Mouse (Mus musculus): ENCODE data around the gene Kpna7. TPM values are rescaled to one million over a fixed set of nuclear protein-coding genes. Genes with fewer than 3 reads are reported as not detected.

Gene Kpna7
- polyA plus RNA-seq, 2 experiments, result not detected

DNA sequence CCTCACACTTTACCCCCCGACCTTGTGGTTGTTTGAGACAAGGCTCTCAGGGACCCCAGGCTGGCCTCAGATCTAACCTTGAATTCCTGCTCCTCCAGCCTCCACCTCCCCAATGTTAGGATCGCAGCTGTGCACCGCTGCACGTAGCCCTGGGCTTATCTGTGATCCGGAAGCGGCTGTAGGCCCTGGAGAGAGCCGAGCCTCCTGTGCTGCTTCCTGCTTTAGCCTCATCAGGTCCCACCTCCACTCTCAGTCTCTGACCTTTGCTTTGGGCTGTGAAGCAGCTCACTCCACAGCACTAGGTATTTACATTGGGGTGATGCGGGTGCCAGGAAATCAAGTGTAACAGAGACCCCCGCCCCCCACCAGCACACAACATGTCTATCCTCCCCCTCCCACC, 79.3 kb downstream of the Kpna7 start:
- WGBS, result 84% methylated on average over 9 of the region's 9 CpGs
- Histone ChIP-seq H3K36me3 (ENCODE audit: control insufficient read depth, insufficient read depth, low read length) (no peaks in the 10 kb centered on the region), H3K27me3 (ENCODE audit: control insufficient read depth, insufficient read depth, low read length) (no peaks in the 10 kb centered on the region), H3K27ac (replicated peaks; ENCODE audit: low read depth, low read length) (no peak overlapping the region), H3K9ac (ENCODE audit: low read depth, low read length, severe bottlenecking) (no peak overlapping the region), H3K9me3 (ENCODE audit: control insufficient read depth, low read length) (no peaks in the 10 kb centered on the region), H3K4me3 (replicated peaks; ENCODE audit: low read length) (no peak overlapping the region), H3K4me1 (ENCODE audit: control insufficient read depth, insufficient read depth, low read length) (no peaks in the 10 kb centered on the region), H3K4me2 (replicated peaks; ENCODE audit: low read depth, low read length, severe bottlenecking) (no peak overlapping the region)
- DNase-seq (ENCODE audit: low spot score) (no peak), ATAC-seq (ENCODE audit: low FRiP score, low read depth) (no peak)
- TF ChIP-seq POLR2A (IDR thresholded peaks at IDR 0.05; ENCODE audit: borderline replicate concordance, extremely low read depth, insufficient read depth, insufficient read length), result no peak

DNA sequence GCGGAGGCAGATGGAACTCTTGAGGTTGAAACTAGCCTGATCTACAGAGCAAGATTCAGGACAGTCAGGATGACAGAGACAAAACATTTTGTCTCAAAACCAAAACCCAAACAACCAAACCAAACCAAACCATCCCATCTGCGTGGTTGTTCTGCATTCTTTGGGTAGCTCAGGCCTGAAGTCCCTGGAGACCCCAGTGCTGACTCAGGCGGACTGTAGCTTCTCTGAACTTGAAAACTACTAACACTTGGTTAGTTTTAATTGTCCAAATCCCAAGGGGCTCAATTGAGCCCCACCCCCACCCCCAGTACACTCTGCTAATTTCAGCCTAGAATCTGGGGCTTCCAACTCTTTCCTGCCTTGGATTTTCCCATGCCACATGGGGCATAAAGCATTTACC, 80.5 kb downstream of the Kpna7 start:
- 85% methylated on average over 3 of the region's 3 CpGs for WGBS
- Histone ChIP-seq H3K36me3 (ENCODE audit: control insufficient read depth, insufficient read depth, low read length) (no peaks in the 10 kb centered on the region), H3K9ac (ENCODE audit: low read depth, low read length, severe bottlenecking) (no peak overlapping the region), H3K4me1 (ENCODE audit: control insufficient read depth, insufficient read depth, low read length) (no peaks in the 10 kb centered on the region), H3K27me3 (ENCODE audit: control insufficient read depth, insufficient read depth, low read length) (no peaks in the 10 kb centered on the region), H3K27ac (replicated peaks; ENCODE audit: low read depth, low read length) (no peak overlapping the region), H3K4me2 (replicated peaks; ENCODE audit: low read depth, low read length, severe bottlenecking) (no peak overlapping the region), H3K9me3 (ENCODE audit: control insufficient read depth, low read length) (no peaks in the 10 kb centered on the region), H3K4me3 (replicated peaks; ENCODE audit: low read length) (no peak overlapping the region)
- ATAC-seq (ENCODE audit: low FRiP score, low read depth) (no peak), DNase-seq (ENCODE audit: low spot score) (no peak)
- no peak for TF ChIP-seq POLR2A (IDR thresholded peaks at IDR 0.05; ENCODE audit: borderline replicate concordance, extremely low read depth, insufficient read depth, insufficient read length)

- Histone ChIP-seq H3K9me3 (ENCODE audit: control insufficient read depth, low read length) (no peaks in the 10 kb centered on the region), H3K36me3 (ENCODE audit: control insufficient read depth, insufficient read depth, low read length) (no peaks in the 10 kb centered on the region), H3K27ac (replicated peaks; ENCODE audit: low read depth, low read length) (no peak overlapping the region), H3K9ac (ENCODE audit: low read depth, low read length, severe bottlenecking) (no peak overlapping the region), H3K27me3 (ENCODE audit: control insufficient read depth, insufficient read depth, low read length) (no peaks in the 10 kb centered on the region), H3K4me3 (replicated peaks; ENCODE audit: low read length) (no peak overlapping the region), H3K4me1 (ENCODE audit: control insufficient read depth, insufficient read depth, low read length) (no peaks in the 10 kb centered on the region), H3K4me2 (replicated peaks; ENCODE audit: low read depth, low read length, severe bottlenecking) (no peak overlapping the region)
- no peak for DNase-seq (ENCODE audit: low spot score)
- no peak for ATAC-seq (ENCODE audit: low FRiP score, low read depth)
- TF ChIP-seq POLR2A (IDR thresholded peaks at IDR 0.05; ENCODE audit: borderline replicate concordance, extremely low read depth, insufficient read depth, insufficient read length), result no peak
- 34% methylated on average over 2 of the region's 2 CpGs for whole genome bisulfite sequencing
Observed at GRCm38 (mm10) chr5:144998491-144998890, 85.3 kb downstream of the Kpna7 start.

GRCm38 (mm10) chr5:144990481-144990880, 93.3 kb downstream of the Kpna7 start:
- ATAC-seq (ENCODE audit: low FRiP score, low read depth) (no peak), DNase-seq (ENCODE audit: low spot score) (no peak)
- Histone ChIP-seq H3K9me3 (ENCODE audit: control insufficient read depth, low read length) (no peaks in the 10 kb centered on the region), H3K27ac (replicated peaks; ENCODE audit: low read depth, low read length) (no peak overlapping the region), H3K9ac (ENCODE audit: low read depth, low read length, severe bottlenecking) (no peak overlapping the region), H3K4me1 (ENCODE audit: control insufficient read depth, insufficient read depth, low read length) (no peaks in the 10 kb centered on the region), H3K27me3 (ENCODE audit: control insufficient read depth, insufficient read depth, low read length) (no peaks in the 10 kb centered on the region), H3K4me2 (replicated peaks; ENCODE audit: low read depth, low read length, severe bottlenecking) (no peak overlapping the region), H3K36me3 (ENCODE audit: control insufficient read depth, insufficient read depth, low read length) (no peaks in the 10 kb centered on the region), H3K4me3 (replicated peaks; ENCODE audit: low read length) (no peak overlapping the region)
- 65% methylated on average over 5 of the region's 5 CpGs for WGBS
- TF ChIP-seq POLR2A (IDR thresholded peaks at IDR 0.05; ENCODE audit: borderline replicate concordance, extremely low read depth, insufficient read depth, insufficient read length), result no peak

GRCm38 (mm10) chr5:144990051-144990450, 93.8 kb downstream of the Kpna7 start:
- 71% methylated on average over 2 of the region's 2 CpGs for WGBS

DNA sequence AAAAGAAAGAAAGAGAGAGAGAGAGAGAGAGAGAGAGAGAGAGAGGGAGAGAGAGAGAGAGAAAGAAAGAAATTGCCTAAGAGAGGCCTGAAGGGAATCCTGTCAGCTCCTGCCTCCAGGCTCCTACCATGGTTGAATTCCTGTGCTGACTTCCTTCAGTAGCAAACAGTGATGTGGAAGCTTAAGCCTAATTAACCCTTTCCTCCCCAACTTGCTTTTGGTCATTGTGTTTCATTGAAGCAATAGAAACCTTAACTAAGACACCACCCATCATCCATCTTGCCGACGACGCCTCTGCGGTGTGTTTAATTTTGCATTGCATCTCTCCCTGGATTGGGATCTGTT, 94.8 kb downstream of the Kpna7 start:
- no peak for ATAC-seq (ENCODE audit: low FRiP score, low read depth)
- 0 out of 2 replicates have a peak, but pooled peaks cover 3% of the 10 kb centered on the region for H3K9me3 ChIP-seq (ENCODE audit: control insufficient read depth, low read length)
- H3K27me3 ChIP-seq (ENCODE audit: control insufficient read depth, insufficient read depth, low read length), result no peaks in the 10 kb centered on the region
- no peak overlapping the region for H3K4me2 ChIP-seq (replicated peaks; ENCODE audit: low read depth, low read length, severe bottlenecking)
- peak; percentile 5 for DNase-seq (ENCODE audit: low spot score)
- no peak for TF ChIP-seq POLR2A (IDR thresholded peaks at IDR 0.05; ENCODE audit: borderline replicate concordance, extremely low read depth, insufficient read depth, insufficient read length)
- H3K4me1 ChIP-seq (ENCODE audit: control insufficient read depth, insufficient read depth, low read length), result no peaks in the 10 kb centered on the region
- WGBS, result 92% methylated on average over 4 of the region's 4 CpGs
- no peak overlapping the region for H3K27ac ChIP-seq (replicated peaks; ENCODE audit: low read depth, low read length)
- no peaks in the 10 kb centered on the region for H3K36me3 ChIP-seq (ENCODE audit: control insufficient read depth, insufficient read depth, low read length)
- no peak overlapping the region for H3K4me3 ChIP-seq (replicated peaks; ENCODE audit: low read length)
- no peak overlapping the region for H3K9ac ChIP-seq (ENCODE audit: low read depth, low read length, severe bottlenecking)

More at GRCm38 (mm10) chr5:144990051-144990450, 93.8 kb downstream of the Kpna7 start:
- no peak overlapping the region for H3K27ac ChIP-seq (replicated peaks; ENCODE audit: low read depth, low read length)
- H3K4me1 ChIP-seq (ENCODE audit: control insufficient read depth, insufficient read depth, low read length), result no peaks in the 10 kb centered on the region
- no peaks in the 10 kb centered on the region for H3K9me3 ChIP-seq (ENCODE audit: control insufficient read depth, low read length)
- no peak overlapping the region for H3K4me3 ChIP-seq (replicated peaks; ENCODE audit: low read length)
- no peaks in the 10 kb centered on the region for H3K27me3 ChIP-seq (ENCODE audit: control insufficient read depth, insufficient read depth, low read length)
- ATAC-seq (ENCODE audit: low FRiP score, low read depth) (no peak), DNase-seq (ENCODE audit: low spot score) (no peak)
- H3K36me3 ChIP-seq (ENCODE audit: control insufficient read depth, insufficient read depth, low read length), result no peaks in the 10 kb centered on the region
- no peak overlapping the region for H3K4me2 ChIP-seq (replicated peaks; ENCODE audit: low read depth, low read length, severe bottlenecking)
- TF ChIP-seq POLR2A (IDR thresholded peaks at IDR 0.05; ENCODE audit: borderline replicate concordance, extremely low read depth, insufficient read depth, insufficient read length), result no peak
- H3K9ac ChIP-seq (ENCODE audit: low read depth, low read length, severe bottlenecking), result no peak overlapping the region

All from limb, embryonic 14.5 days (tissue).